Mouse (Mus musculus): Measurements from ENCODE around the gene Hecw2.

Gene Hecw2

DNA sequence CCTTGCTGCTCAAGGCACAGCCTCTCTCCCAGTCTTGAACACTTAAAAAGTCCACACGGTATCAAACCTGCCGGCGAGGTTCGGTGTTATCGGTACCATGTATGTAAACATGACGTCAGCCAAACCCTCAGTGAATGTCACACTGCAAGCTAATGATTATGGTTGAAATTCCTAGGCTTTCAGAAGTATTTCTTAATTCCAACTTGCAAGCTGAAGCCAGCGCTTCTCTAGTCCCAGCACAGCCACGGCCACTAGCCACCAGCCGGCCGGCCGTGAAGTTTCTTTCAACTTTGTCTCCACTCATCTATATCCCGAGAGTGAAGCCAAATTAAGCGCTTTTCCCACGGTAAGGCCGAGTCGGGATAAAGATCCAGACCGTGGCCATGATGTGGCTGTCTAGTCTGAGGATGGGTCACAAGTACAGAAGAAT is 410.7 kb downstream of the Hecw2 start:
- DNase-seq (ENCODE audit: low spot score): no peak

DNA sequence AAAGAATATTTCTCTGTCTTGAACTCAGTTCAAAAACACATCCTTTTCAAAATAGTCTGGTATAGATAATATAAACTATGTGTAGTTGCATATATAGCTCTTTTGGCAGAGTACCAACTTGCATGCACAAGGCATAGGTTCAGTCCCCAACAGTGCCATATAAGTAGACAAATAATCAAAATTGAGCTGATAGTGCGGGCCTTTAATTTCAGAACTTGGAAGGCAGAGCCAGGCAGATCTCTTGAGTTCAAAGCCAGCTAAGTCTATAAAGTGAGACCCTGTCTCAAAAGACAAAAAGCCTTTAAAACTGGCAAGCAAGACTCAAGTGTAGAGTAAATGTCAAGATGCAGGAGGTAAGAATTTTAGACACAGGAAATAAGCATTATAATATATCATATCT is 412.0 kb downstream of the Hecw2 start:
- no peak for DNase-seq (ENCODE audit: low spot score)

DNA sequence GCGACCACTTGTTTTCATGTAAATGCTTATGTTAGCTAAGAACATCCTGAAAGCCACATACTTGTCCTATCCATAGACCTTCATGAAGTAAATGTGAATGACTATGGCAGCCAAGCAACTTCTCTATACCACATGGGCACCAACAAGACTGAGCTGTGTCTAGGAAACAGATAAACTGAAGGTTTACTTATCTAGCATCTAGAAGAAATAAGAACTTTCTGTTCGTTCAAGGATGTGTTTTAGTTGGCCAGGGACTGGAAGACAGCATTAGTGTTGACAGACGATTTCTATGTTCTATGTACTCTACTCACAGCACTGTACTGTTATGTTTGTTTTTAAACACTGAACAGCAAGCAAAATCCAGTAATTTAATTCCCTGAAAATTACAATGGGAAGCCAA is 412.9 kb downstream of the Hecw2 start:
- no peak for DNase-seq (ENCODE audit: low spot score)

DNA sequence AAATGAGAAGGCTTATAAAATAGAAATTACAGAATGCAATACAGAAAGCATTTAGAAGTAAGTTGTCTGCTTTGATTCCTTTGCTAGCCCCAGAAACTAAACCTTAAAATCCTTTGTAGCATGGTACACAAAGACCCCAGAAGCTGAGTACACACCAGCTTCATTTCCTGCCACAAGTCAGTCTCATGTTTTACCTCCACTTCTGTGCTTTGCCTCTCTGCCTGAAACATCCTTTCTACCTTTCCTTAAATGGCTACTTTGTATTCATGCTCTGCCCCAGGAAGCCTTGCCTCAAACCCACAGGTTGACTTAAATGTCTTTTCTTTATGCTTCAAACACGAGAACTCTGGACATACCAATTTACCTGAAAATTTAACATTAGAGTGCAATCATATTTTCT is 413.7 kb downstream of the Hecw2 start:
- DNase-seq (ENCODE audit: low spot score): no peak

DNA sequence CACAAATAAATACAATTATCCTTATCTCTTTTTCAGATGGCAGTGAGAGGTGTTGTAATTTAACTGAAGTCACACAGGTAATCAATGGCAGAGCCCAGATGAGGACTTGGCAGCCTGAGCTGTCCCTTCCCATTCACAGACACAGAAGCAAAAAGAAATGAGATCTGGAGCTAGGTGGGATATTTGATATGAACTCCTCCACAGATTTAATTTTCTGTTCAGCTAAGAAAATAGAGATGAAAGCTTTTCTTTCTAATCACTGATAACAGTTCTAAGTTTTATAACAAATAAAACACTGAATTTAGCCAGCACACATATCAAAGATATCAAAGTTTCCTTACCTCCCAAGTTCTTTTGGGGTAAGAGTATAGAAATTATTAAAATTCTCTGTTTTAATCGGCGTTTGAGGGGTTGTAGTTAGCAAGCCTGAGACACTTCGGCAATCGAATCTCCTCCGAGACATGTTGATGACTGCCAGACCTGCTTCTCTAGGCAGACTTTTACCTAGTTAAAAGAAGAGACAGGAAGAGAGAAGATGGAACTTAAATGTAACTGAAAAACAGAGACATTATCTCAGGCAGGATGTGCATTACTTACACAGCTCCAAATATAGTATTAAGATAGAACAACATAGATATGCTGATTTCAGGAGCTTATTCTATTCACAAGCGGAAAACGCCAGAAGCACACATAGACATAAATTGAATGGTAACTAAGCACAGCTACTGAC is 418.6 kb downstream of the Hecw2 start:
- no peak for DNase-seq (ENCODE audit: low spot score)

DNA sequence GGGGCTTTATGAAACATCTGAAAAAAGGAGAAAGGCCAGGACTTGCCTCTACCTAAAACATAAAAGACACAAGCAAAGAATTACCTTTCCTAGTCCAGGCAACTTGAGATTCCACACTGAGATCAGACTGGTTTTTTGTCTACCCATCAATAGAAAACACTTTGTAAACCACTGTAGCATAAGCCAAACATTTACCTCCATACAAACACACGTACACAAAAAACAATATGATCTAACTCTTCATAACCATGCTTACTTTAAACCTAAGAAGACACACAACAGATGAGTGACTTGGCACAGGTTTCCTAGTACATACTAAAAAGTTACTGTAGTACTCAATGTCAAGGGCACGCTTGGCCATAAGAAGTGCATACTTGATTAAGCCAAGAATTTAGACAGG is 419.4 kb downstream of the Hecw2 start:
- DNase-seq (ENCODE audit: low spot score): no peak

DNA sequence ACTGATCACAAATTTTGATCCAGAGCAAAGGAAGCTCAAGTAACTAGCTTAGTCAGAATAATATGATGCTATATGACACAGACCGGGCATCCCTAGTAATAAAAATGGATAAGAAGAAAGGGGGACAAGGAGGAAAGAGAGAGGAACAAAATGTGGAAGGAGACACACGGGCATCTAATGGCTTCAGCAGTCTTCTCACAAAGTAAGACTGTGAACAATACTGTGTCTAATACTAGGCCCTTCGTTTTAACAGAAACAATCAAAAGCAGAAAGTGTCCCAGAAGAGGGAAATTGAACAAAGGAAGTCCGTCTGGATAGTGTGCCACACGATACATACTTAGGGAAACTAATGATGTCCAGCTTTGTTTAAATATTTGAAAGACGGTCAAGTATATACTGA is 419.9 kb downstream of the Hecw2 start:
- no peak for DNase-seq (ENCODE audit: low spot score)

DNA sequence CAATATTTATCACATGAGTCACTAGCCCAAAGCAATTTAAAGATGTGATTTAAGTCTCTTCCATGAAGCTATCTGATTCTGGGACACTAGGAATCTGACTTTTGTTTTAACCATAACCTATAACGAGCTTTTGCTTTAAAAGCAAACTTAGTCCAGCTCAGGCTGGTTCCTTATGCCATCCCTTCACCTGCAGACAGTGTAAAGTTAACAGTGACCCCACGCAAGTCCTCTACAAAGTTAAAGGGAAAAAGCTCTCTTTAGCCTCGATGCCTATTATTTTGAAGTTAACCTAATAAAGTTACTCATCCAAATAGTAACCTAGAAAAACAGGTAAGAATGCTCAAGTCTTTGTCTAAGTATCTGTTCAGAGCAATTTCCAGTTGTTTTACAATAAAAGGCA is 420.4 kb downstream of the Hecw2 start:
- DNase-seq (ENCODE audit: low spot score): no peak

DNA sequence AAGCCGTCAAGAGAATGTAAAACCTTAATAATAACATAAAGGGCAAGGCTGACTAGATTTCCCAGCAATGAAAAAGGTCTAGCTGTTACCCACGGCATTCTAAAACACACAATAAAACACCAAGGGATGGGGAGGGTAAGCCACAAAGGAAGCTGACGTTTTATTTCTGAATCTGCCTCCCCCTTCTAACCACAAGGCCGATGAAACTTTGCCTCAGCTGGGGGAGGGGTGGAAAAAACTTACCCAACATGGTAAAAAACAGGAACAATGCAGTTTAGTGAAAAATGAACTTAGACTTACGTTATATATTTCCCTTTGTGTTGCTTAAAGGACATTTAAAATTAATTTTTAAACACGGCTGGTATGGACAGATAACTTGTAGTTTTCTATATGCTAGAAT is 421.0 kb downstream of the Hecw2 start:
- no peak for DNase-seq (ENCODE audit: low spot score)

DNA sequence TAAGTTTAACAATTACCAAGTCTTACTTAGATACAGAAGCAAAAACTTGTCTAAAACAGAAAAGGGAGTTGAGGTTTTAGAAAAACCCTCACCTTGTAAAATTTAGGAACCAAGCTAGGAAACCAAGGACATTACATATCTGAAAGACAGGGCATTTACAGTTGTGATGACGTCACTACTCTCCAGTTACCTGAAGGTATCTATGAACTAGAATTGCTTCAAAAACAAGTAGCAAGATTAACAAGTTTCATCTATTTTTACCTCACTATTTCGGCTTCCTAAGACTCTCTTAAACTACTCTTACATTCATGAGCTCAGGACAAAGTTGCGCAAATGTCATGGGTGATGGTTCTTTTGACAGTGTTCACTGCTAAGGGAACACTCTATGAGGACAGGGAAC is 422.0 kb downstream of the Hecw2 start:
- no peak for DNase-seq (ENCODE audit: low spot score)

DNA sequence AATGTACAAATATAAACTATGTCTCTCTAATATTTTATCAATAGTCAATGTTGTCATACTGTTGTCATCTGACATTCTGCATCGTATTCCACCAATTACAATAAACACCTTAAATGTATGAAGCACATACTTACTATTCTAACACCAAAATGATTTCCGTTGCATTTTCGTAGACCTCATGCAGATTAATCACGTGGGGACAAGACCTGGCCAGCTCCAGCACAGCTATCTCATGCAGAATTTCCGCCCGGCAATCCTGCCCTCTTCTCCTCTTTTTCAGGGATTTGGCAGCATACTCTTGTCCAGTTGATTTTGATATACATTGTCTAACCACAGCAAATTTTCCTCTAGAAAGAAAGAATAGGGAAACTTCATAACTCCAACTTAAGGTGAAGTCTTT is 423.5 kb downstream of the Hecw2 start:
- DNase-seq (ENCODE audit: low spot score): no peak

DNA sequence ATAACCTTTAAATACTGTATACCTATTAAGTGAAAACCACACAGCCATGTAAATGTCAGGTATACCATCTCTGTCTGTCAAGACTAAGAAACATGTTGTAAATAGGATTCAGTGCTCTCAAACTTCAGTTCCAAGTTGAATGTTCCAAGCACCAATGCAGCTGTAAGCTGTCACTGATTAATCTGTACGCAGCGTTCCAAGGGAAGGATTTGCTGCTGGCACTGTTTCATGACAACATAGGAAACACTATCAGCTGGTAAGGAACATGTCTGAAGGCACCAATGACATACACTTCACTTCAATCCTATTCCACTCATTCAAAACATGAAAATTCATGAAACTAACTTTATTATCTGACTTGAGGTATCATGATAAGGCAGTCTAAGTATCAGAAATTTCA is 428.9 kb downstream of the Hecw2 start:
- no peak for DNase-seq (ENCODE audit: low spot score)

DNA sequence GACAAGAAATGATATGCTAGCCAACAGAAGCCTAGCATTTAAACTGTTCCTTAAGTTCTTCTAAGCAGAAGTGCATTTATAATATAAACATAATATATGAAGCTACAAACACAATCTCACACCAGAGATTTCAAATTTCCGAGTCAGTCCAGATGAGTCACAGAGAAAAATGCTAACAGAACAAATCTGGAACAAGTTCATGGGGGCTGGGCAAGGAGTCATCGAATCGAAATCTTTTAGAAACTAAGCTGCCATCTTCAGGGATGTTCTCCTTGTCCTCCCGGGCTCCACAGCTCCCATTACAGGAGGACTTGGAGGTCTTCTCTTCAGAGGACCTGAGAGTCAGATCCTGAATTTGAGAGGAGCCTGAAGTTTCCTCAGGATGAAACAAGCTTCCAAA is 437.7 kb downstream of the Hecw2 start:
- DNase-seq (ENCODE audit: low spot score): no peak

Measured in left cerebral cortex, adult 11 months (tissue).